Mouse (Mus musculus) testis, adult 2 months (tissue): ENCODE measurements around the gene Lgr4.

Experiments
- CTCF ChIP-seq: fragments of 200-500 bp; IDR thresholded peaks from 2 replicates; pipeline ENCODE4 v1.5.1; 2012; ENCODE audit warnings: low read depth, mild to moderate bottlenecking, inconsistent platforms, low read length, moderate library complexity; ENCODE audit not compliant: control insufficient read depth, insufficient read depth, insufficient replicate concordance
- POLR2A ChIP-seq: fragments of 200-500 bp; IDR thresholded peaks from 2 replicates; pipeline ENCODE4 v1.6.1; 2012; ENCODE audit warnings: low read depth, mild to moderate bottlenecking, inconsistent platforms, low read length, moderate library complexity; ENCODE audit not compliant: control insufficient read depth

GRCm38 (mm10) chr2:109951050-109951449, 33.6 kb downstream of the Lgr4 start:
- TF ChIP-seq CTCF (no peak), POLR2A (no peak)
